Mouse (Mus musculus) kidney, adult 2 months (tissue): ENCODE measurements around the gene Xpnpep2.

Experiments used
- CTCF ChIP-seq: fragments of 200-500 bp; conservative IDR thresholded peaks from 2 replicates; pipeline ENCODE4 v1.5.1; 2011; ENCODE audit warnings: low read depth, mild to moderate bottlenecking, control low read depth, low read length, moderate library complexity, mixed read lengths; ENCODE audit not compliant: insufficient read depth, insufficient read length
- POLR2A ChIP-seq: fragments of 200-500 bp; IDR thresholded peaks from one replicate; pipeline ENCODE4 v1.6.1; 2011; ENCODE audit warnings: low read depth, low read length, control low read depth

- TF ChIP-seq POLR2A (no peak), CTCF (peak; percentile 30; the same call in 1 of the 2 replicates)
Measured at GRCm38 (mm10) chrX:48093555-48093954, 15.0 kb upstream of the Xpnpep2 start.
